Mouse (Mus musculus) embryonic stem cell, embryonic (primary cell): Measurements from ENCODE around the gene Ccl9.
"Not testable (repeated sequence)": the region's sequence is repeated elsewhere in the genome, so short reads cannot be mapped to it uniquely, and the experiment has no call there.

ENCODE experiments used
- CTCF ChIA-PET, 4 experiments: fragments of 300-600 bp in 2 of 4; fragments of 350-600 bp in 2 of 4; sonication (Branson Sonifier 250); formaldehyde crosslinking; loops; one replicate each; lab custom pipeline; 2022; ENCODE audit warnings: inconsistent platforms in 2 of 4; lab: Charles Lee
- POLR2A ChIA-PET, 4 experiments: fragments of 300-600 bp in 2 of 4; fragments of 350-600 bp in 2 of 4; sonication (Branson Sonifier 250); formaldehyde crosslinking; loops; one replicate each; lab custom pipeline; 2022; ENCODE audit warnings: antibody characterized with exemption in 4 of 4, inconsistent platforms in 1 of 4; lab: Charles Lee

Ccl9 gene

DNA sequence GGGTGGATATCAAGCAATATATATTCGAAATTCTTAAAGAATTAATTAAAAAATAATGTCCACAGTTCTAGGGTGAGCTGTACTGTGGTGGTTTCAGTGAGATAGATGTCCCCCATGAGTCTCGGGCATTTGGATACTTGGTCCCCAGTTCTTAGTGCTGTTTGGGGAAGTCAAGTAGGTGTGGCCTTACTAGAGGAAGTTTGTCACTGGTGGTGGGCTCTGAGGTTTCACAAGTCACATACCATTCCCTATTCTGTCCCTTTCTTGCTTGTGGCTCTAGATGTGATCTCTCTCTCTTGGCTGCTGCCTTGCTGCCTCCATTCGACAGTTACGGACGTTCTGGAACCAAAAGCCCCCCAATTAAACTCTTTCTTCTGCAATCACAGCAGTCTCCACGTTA is 18.0 kb downstream of the Ccl9 start:
- CTCF ChIA-PET: no interaction called here
- POLR2A ChIA-PET: interaction anchor here in 1 of 4 experiments (1.6 kb wide), 1 partner anchor 21 kb away, joined by 3 read pairs; no protein-coding TSS in a partner anchor

DNA sequence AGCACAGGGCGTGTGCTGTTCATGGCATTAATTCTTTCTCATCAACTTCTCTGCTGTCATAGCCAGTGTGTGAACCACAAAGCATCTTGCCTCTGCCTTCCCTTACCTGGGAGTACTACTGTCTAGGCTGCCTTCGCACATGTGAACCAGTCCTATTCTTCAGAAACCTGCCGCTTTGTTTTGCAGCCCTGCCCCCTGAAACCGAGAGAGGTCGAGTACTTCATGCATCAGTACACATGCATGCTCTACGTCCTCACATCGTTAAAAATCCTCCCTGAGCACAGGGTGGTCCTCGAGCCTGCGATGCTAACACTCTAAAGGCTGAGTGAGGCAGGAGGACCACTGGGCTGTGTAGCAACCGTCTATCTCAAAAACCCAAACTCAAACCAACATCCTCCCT is 21.4 kb downstream of the Ccl9 start:
- POLR2A ChIA-PET: interaction anchor here in 2 of 4 experiments (0.6 to 1.2 kb wide), 3 partner anchors 10 to 172 kb away, joined by 3 to 7 read pairs (median 7); no protein-coding TSS in a partner anchor
- CTCF ChIA-PET: interaction anchor here (0.6 to 1.7 kb wide), 18 partner anchors 10 to 475 kb away, joined by 3 to 11 read pairs (median 4); partner anchors contain the start of genes Ccl4 (in 1 of the 4) and Wfdc21 (in 1 of the 4)

- POLR2A ChIA-PET: interaction anchor here in 3 of 4 experiments (0.6 to 1.2 kb wide), 6 partner anchors 10 to 233 kb away, joined by 3 to 7 read pairs (median 3); no protein-coding TSS in a partner anchor
- CTCF ChIA-PET: interaction anchor here (0.6 to 1.7 kb wide), 23 partner anchors 11 to 783 kb away, joined by 3 to 11 read pairs (median 4); partner anchors contain the start of genes Ccl4 (in 1 of the 4) and Wfdc21 (in 1 of the 4)
Measured at GRCm38 (mm10) chr11:83556085-83556781, 22.2 kb downstream of the Ccl9 start.

DNA sequence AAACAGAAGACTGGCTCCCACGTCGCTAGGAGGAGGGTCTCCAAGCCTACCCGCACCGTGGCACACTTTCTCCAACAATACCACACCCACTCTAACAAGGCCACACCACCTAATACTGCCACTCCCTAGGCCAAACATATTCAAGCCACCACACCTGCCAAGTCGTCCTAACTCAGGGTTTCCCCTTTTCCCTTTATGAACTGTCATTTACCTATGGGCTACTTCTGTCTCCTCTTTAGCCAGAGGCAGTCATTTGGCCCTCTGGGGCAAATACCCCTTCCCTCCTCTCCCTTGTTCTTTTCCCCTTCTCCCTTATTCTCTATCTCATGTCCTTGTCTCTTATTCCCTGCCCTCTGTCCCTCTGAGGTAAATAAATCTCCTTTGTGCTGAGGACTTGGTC is 26.8 kb downstream of the Ccl9 start:
- ChIA-PET POLR2A (interaction anchor here in 1 of 4 experiments (1.3 kb wide), 1 partner anchor 187 kb away, joined by 5 read pairs; no protein-coding TSS in a partner anchor), CTCF (no interaction called here)

GRCm38 (mm10) chr11:83551037-83551436 is 27.4 kb downstream of the Ccl9 start:
- POLR2A ChIA-PET: interaction anchor here in 1 of 4 experiments (1.3 kb wide), 1 partner anchor 187 kb away, joined by 5 read pairs; no protein-coding TSS in a partner anchor
- CTCF ChIA-PET: not testable (repeated sequence)

DNA sequence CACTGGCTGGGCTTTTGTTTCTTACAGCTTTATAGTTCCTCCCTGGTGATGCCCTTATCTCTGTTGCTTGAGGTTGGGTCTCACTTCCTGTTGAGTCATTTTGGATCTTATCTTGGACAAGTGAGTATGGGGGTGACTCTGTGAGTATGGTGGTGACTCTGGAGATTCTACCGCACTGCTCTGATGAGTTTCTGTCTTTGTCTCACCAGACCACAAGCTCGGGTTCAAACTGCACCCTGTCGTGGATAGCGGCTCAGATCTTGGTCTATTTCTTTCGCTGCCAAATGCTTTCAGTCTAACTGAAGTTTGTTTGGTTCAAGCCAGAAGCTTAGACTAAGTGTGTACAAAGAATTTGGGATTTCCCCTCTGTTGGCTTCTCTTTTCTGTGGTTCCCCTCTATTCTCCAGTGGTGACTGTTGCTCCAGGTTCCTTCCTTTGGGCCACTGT is 28.2 kb downstream of the Ccl9 start:
- ChIA-PET CTCF (interaction anchor here in 1 of 4 experiments (0.7 kb wide), 1 partner anchor 207 kb away, joined by 3 read pairs; no protein-coding TSS in a partner anchor), POLR2A (interaction anchor here in 1 of 4 experiments (1.8 kb wide), 1 partner anchor 279 kb away, joined by 4 read pairs; no protein-coding TSS in a partner anchor)

DNA sequence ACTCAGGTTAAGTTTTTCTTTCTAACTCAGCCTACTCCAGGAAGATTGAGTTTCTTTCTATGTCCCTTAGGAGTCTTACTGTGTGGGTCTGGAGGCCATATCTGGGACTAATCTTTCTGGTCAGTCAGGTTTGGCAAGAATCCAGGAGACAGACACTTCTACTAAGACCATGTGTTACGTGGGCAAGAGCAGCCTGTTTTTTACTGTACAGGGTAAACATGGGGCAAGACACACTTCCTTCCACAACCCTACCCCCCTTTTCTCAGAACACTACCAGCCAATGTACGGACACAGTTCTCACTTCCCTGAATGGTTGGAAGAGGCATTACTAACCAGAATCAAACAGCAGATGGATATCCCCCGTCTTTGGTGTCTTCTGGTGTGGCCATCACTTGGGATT is 34.2 kb downstream of the Ccl9 start:
- ChIA-PET CTCF (no interaction called here), POLR2A (no interaction called here)

DNA sequence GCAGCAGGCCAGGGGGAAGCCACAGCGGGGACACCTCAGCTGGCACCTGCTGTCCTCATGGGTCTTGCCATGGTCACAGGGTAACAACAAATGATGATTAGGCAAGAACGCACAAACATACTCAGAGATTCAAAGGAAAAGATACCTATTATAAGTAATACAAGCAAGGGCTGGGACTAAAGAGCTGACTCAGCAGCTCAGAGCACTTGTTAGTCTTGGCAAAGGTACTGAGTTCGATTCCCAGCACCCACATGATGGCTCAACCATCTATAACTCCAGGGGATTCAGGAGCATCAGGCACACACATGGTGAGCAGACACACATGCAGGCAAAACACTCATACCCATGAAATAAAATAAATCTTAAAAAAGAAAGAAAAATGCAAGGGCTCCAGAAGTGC is 37.0 kb downstream of the Ccl9 start:
- CTCF ChIA-PET: no interaction called here
- POLR2A ChIA-PET: no interaction called here

GRCm38 (mm10) chr11:83540931-83541330 is 37.5 kb downstream of the Ccl9 start:
- ChIA-PET POLR2A (interaction anchor here in 1 of 4 experiments (1.2 kb wide), 1 partner anchor 27 kb away, joined by 3 read pairs; no protein-coding TSS in a partner anchor), CTCF (interaction anchor here in 1 of 4 experiments (0.6 kb wide), 1 partner anchor 524 kb away, joined by 3 read pairs; no protein-coding TSS in a partner anchor)

DNA sequence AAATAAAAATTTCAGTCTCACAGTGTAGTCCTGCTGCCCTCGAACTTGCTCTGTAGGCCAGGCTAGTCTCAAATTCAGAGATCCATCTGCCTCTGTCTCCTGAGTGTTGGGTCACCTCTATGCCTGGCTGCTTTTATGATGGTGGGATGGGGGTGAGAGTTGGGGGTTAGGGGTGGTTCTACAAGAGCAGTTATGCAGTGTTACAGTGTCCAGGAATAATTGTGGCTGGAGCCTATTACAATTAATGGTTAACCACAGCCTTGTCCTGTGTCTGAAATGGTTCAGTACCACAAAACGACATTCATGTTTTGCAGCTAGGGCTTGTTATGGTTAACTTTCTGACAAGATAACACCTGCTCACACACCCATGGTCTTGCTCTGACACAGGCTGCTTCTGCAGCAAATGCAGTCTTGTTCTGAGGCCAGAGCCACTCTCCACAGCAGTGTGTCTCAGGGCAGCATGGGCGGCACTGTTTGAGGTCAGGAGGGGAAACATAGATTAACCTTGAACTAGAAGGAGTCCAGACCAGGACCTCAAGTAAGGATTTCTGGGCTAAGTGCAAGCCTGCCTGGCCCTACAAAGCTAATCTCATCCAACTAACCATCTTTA is 39.6 kb downstream of the Ccl9 start:
- ChIA-PET POLR2A (interaction anchor here in 1 of 4 experiments (0.6 kb wide), 1 partner anchor 10 kb away, joined by 6 read pairs; no protein-coding TSS in a partner anchor), CTCF (no interaction called here)

GRCm38 (mm10) chr11:83536831-83537230 is 41.6 kb downstream of the Ccl9 start:
- ChIA-PET POLR2A (no interaction called here), CTCF (no interaction called here)

DNA sequence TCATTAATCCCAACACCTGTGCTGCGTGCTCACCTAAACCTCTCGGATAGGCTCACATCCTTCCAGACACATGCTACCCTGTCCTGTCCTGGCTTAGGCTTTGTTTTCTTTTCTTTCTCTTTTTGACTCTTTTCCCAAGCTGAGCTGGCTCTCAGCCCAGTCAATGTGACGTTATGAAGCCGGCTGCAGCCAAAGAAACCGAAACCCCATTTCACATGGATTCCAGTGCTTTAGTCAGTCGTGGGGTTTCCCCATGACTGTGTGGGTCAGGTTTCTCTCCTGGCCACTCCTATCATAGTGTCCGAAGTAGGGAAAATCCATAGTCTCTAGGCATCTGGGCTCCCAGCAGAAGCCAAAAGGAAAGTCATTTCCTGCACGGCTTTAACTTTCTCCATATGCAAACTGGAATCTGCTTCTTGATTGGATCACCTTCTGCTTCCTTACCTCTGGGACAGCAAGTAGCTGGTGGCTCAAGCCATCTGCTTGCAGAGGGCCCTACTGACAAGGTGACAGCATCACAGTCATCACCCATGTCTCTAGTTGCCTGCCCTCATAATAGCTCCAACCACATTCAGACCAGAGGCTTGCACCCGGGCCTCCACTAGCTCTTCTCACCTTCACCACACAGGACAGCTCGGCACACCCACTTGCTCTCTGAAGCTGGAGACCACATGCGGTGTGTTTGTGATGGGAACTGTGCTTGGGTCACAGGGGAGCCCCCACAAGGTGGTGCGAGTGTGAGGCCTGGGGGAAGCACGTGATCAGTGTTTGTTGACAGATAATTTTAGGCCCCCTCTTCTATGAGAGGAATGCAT is 43.6 kb downstream of the Ccl9 start:
- ChIA-PET CTCF (interaction anchor here in 1 of 4 experiments (0.6 kb wide), 1 partner anchor 204 kb away, joined by 3 read pairs; no protein-coding TSS in a partner anchor), POLR2A (interaction anchor here in 2 of 4 experiments (0.5 to 1.8 kb wide), 4 partner anchors 17 to 229 kb away, joined by 3 to 5 read pairs (median 4); partner anchors contain the start of gene Taf15 (in 1 of the 2))

DNA sequence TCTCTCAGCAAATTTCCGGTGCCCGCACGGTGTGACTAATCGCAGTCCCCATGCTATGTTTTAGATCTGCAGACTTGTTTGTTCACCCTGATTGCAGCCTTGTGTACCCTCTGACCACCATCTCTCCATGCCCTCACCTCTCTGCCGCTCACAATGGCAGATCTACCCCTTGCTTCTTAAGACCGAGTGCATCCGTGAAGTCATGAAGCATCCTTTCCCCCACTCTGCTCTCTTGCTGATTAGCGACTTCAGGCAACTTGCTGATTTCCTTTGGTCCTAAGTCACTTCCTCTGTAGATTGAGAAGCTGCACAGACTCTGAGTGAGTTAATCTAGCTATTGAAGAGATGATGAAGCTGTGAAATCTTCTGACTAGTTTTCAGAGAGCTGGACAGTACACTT is 44.3 kb downstream of the Ccl9 start:
- ChIA-PET POLR2A (interaction anchor here in 2 of 4 experiments (0.5 to 1.8 kb wide), 4 partner anchors 17 to 230 kb away, joined by 3 to 5 read pairs (median 4); partner anchors contain the start of gene Taf15 (in 1 of the 2)), CTCF (no interaction called here)

- ChIA-PET CTCF (interaction anchor here in 1 of 4 experiments (0.6 kb wide), 1 partner anchor 31 kb away, joined by 10 read pairs; no protein-coding TSS in a partner anchor), POLR2A (interaction anchor here in 1 of 4 experiments (1.5 kb wide), 1 partner anchor 58 kb away, joined by 3 read pairs; no protein-coding TSS in a partner anchor)
Measured at GRCm38 (mm10) chr11:83533192-83533591, 45.2 kb downstream of the Ccl9 start.

- CTCF ChIA-PET: no interaction called here
- POLR2A ChIA-PET: interaction anchor here in 1 of 4 experiments (0.6 kb wide), 1 partner anchor 17 kb away, joined by 5 read pairs; no protein-coding TSS in a partner anchor
Measured at GRCm38 (mm10) chr11:83530360-83530759, 48.1 kb downstream of the Ccl9 start, which contains the start of gene Ccl5. Gene Ccl5, minus strand, starts transcription at chr11:83530518.

DNA sequence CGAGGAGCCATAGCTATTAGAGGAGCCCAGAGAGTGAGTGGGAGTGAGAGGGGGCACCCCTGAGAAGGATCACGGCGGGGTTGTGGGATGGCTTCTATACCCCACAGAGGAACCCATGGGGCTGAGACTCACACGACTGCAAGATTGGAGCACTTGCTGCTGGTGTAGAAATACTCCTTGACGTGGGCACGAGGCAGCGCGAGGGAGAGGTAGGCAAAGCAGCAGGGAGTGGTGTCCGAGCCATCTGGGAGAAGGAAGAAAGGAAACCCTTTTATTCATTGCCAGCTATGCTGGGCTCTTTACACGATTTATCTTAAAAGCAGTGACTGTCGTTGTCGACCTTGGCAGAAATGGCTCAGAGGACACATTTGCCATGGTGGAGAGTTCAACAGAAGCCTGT is 49.4 kb downstream of the Ccl9 start:
- POLR2A ChIA-PET: no interaction called here
- CTCF ChIA-PET: interaction anchor here in 1 of 4 experiments (0.5 to 0.8 kb wide), 2 partner anchors 78 to 894 kb away, joined by 3 read pairs; no protein-coding TSS in a partner anchor
